In the genomic region with DNA sequence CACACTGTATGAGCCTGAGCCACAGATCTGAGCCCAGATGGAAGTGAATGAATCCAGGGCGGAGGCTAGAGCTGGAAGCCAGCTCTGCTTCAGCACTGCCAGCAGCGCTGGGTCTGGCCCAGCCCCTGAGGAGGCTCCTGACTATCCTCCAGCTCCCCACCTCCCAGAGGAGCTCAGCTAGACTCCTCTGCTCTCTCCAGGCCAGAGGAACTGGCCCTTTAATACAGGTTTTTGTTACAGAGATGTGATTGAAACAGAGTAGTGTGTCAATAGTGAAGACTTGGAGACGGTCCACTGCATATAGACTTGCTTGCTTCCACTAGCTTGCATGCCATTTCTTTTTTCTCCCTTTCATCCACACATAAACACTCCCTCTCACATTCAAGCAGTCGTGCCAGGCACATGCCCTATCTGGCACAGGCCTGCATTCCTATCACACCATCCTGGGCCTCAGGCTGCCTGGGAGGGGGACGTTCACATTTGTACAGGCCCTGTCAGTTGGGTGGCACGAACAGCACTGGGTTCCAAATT, we compare ENCODE assay signal across 8 mouse cellular contexts. TPM values are rescaled to one million over a fixed set of nuclear protein-coding genes. Genes with fewer than 3 reads are reported as not detected.
DNase-seq lines count a peak whose midpoint lies in the region; ATAC-seq lines count a peak whose summit lies in the region.

No protein-coding gene starts in this region.

- H3K27me3 ChIP-seq in kidney, embryonic 15.5 days: no peaks in the 10 kb centered on the region
- no peaks in the 10 kb centered on the region for H3K27me3 ChIP-seq in heart, embryonic 12.5 days (replicated peaks)

- DNase-seq in kidney, adult 11 months: peak; percentile 48
- peak; percentile 22 for DNase-seq in 3T3-L1 (ENCODE audit: low read depth, low spot score)
- DNase-seq in cerebellum, adult 9-10 months: peak; percentile 65
- peak; percentile 45 for DNase-seq in lung, postnatal 36 days
- DNase-seq in spleen, adult 18-20 months: no peak
- DNase-seq in thymus, postnatal 0 days (ENCODE audit: low spot score): no peak

- H3K27ac ChIP-seq in kidney, embryonic 15.5 days: no peak overlapping the region
- peak overlapping the region; percentile 89; the same call in 1 of the 2 replicates for H3K27ac ChIP-seq in heart, embryonic 12.5 days (ENCODE audit: poor library complexity, severe bottlenecking)

- no peaks in the 10 kb centered on the region for H3K9me3 ChIP-seq in kidney, embryonic 15.5 days (replicated peaks)
- H3K9me3 ChIP-seq in heart, embryonic 12.5 days (replicated peaks): no peaks in the 10 kb centered on the region

- H3K9ac ChIP-seq in kidney, embryonic 15.5 days: no peak overlapping the region
- H3K9ac ChIP-seq in heart, embryonic 12.5 days: no peak overlapping the region

- no peak for ATAC-seq in kidney, embryonic 15.5 days (replicated peaks; ENCODE audit: low FRiP score)
- ATAC-seq in heart, embryonic 12.5 days (ENCODE audit: insufficient number of reproducible peaks, low FRiP score): no peak

- no peak overlapping the region for H3K4me2 ChIP-seq in kidney, embryonic 15.5 days
- H3K4me2 ChIP-seq in heart, embryonic 12.5 days: no peak overlapping the region

- H3K4me3 ChIP-seq in kidney, embryonic 15.5 days (replicated peaks): no peak overlapping the region
- H3K4me3 ChIP-seq in heart, embryonic 12.5 days: no peak overlapping the region

- peaks cover 41% of the 10 kb centered on the region for H3K4me1 ChIP-seq in kidney, embryonic 15.5 days
- H3K4me1 ChIP-seq in heart, embryonic 12.5 days (replicated peaks): peaks cover 33% of the 10 kb centered on the region

- 70% methylated on average over 6 of the region's 6 CpGs for WGBS in kidney, embryonic 15.5 days
- WGBS in heart, embryonic 12.5 days: 68% methylated on average over 6 of the region's 6 CpGs

- peaks cover 3% of the 10 kb centered on the region; the same call in 1 of the 2 replicates for H3K36me3 ChIP-seq in kidney, embryonic 15.5 days
- H3K36me3 ChIP-seq in heart, embryonic 12.5 days: peaks cover 11% of the 10 kb centered on the region

RNA-seq across cellular contexts. Expression of a gene that starts 2.6 kb away (rescaled TPM):
- polyA plus RNA-seq in kidney, embryonic 15.5 days (2015; fragmentation: Nextera tagmentation; extraction: Ambion mirVana): 59.8 and 67.6 TPM in 2 replicates
- 72.3 and 76.7 TPM in 2 replicates for polyA plus RNA-seq in heart, embryonic 12.5 days (2016; fragmentation: Nextera tagmentation; extraction: Ambion mirVana)
- 16.1 and 19.0 TPM in 2 replicates for polyA plus RNA-seq in thymus, postnatal 0 days (2015; fragmentation: Nextera tagmentation; extraction: Ambion mirVana)

RNA-seq across cellular contexts. Expression of a gene that starts 17.0 kb away (rescaled TPM):
- 26.6 and 28.7 TPM in 2 replicates for polyA plus RNA-seq in kidney, embryonic 15.5 days (2015; fragmentation: Nextera tagmentation; extraction: Ambion mirVana)
- 17.3 and 17.5 TPM in 2 replicates for polyA plus RNA-seq in heart, embryonic 12.5 days (2016; fragmentation: Nextera tagmentation; extraction: Ambion mirVana)
- 56.9 and 63.9 TPM in 2 replicates for polyA plus RNA-seq in thymus, postnatal 0 days (2015; fragmentation: Nextera tagmentation; extraction: Ambion mirVana)

RNA-seq across cellular contexts. Expression of a gene that starts 31.3 kb away (rescaled TPM):
- 119 and 131 TPM in 2 replicates for polyA plus RNA-seq in kidney, embryonic 15.5 days (2015; fragmentation: Nextera tagmentation; extraction: Ambion mirVana)
- polyA plus RNA-seq in heart, embryonic 12.5 days (2016; fragmentation: Nextera tagmentation; extraction: Ambion mirVana): 110 and 111 TPM in 2 replicates
- polyA plus RNA-seq in thymus, postnatal 0 days (2015; fragmentation: Nextera tagmentation; extraction: Ambion mirVana): 58.0 and 64.6 TPM in 2 replicates

RNA-seq across cellular contexts. Expression of a gene that starts 59.8 kb away (rescaled TPM):
- 77.6 and 83.5 TPM in 2 replicates for polyA plus RNA-seq in kidney, embryonic 15.5 days (2015; fragmentation: Nextera tagmentation; extraction: Ambion mirVana)
- polyA plus RNA-seq in heart, embryonic 12.5 days (2016; fragmentation: Nextera tagmentation; extraction: Ambion mirVana): 75.3 and 80.1 TPM in 2 replicates
- polyA plus RNA-seq in thymus, postnatal 0 days (2015; fragmentation: Nextera tagmentation; extraction: Ambion mirVana): 103 and 112 TPM in 2 replicates

Comparison
In these comparisons a context has a peak if more than half of its experiments do, and no peak if none do; other contexts are left out.
1. DNase-seq: peak in kidney, adult 11 months (single experiment), 3T3-L1 (single experiment), cerebellum, adult 9-10 months (single experiment) and lung, postnatal 36 days (single experiment); none in spleen, adult 18-20 months (0 of 2) and thymus, postnatal 0 days (single experiment).